Mouse (Mus musculus): ENCODE results near the gene Epha7.

- TF ChIP-seq CTCF (IDR thresholded peaks at IDR 0.05; ENCODE audit: low read depth) (no peak), EP300 (IDR thresholded peaks at IDR 0.05; ENCODE audit: low read depth) (0 out of 2 replicates have a peak, but pooled peaks have one; percentile 51)
Measured at GRCm38 (mm10) chr4:28850388-28850787, 37.5 kb downstream of the Epha7 start.

Data from heart, postnatal 0 days (tissue).